Mouse (Mus musculus) spleen, adult 2 months (tissue): Measurements from ENCODE around the gene Gp1bb. TPM values are rescaled to one million over a fixed set of nuclear protein-coding genes. Genes with fewer than 3 reads are reported as not detected.

Source experiments
- DNase-seq, 2 experiments: peaks; one replicate each; pipeline versions ENCODE4 v3.0.0 to v3.0.0-alpha.2; 2012 to 2021; ENCODE audit warnings: low spot score in 2 of 2, low read depth in 1 of 2
- H3K27ac ChIP-seq: fragments of 200-500 bp; 2 replicates; pipeline ENCODE4 v1.5.1; 2012; ENCODE audit warnings: low read length, inconsistent platforms; ENCODE audit not compliant: insufficient read depth
- H3K27me3 ChIP-seq: fragments of 200-500 bp; 2 replicates; pipeline ENCODE4 v1.6.1; 2012; ENCODE audit warnings: mild to moderate bottlenecking, moderate library complexity, low read length, inconsistent platforms; ENCODE audit not compliant: control insufficient read depth, insufficient read depth
- H3K36me3 ChIP-seq: fragments of 200-500 bp; 2 replicates; pipeline ENCODE4 v1.6.1; 2012; ENCODE audit warnings: mild to moderate bottlenecking, low read length, inconsistent platforms; ENCODE audit not compliant: control insufficient read depth, insufficient read depth
- H3K4me1 ChIP-seq: fragments of 200-500 bp; 2 replicates; pipeline ENCODE4 v1.6.1; 2011; ENCODE audit warnings: inconsistent platforms; ENCODE audit not compliant: control insufficient read depth, insufficient read depth, insufficient read length
- H3K4me3 ChIP-seq: fragments of 200-500 bp; 2 replicates; pipeline ENCODE4 v1.5.1; 2011; ENCODE audit warnings: mild to moderate bottlenecking, inconsistent platforms; ENCODE audit not compliant: insufficient read depth, insufficient read length; ENCODE audit errors: extremely low read depth
- CTCF ChIP-seq: fragments of 200-500 bp; IDR thresholded peaks from 2 replicates; pipeline ENCODE4 v1.5.1; 2011; ENCODE audit warnings: mild to moderate bottlenecking, inconsistent platforms; ENCODE audit not compliant: insufficient read depth, insufficient read length, insufficient replicate concordance; ENCODE audit errors: extremely low read depth
- POLR2A ChIP-seq: fragments of 200-500 bp; IDR thresholded peaks from 2 replicates; pipeline ENCODE4 v1.6.1; 2011; ENCODE audit warnings: low read depth, low read length, inconsistent platforms
- WGBS: fragments of 180-500 bp; shearing (Covaris S2); methylation state at CpG from one replicate; pipeline ENCODE4 v1.1.7; 2018; 5-methylcytosine and 5-hydroxymethylcytosine counted together
- polyA plus RNA-seq: library from polyadenylated mRNA; depleted of rRNA; stranded (reverse); fragments of >200 nt; gene quantifications from 2 replicates; pipeline ENCODE4 v1.2.3, GENCODE M21; 2012

The Gp1bb gene
- polyA plus RNA-seq, 1 experiment = 101 TPM

- H3K27ac ChIP-seq = no peak overlapping the region
- TF ChIP-seq CTCF (no peak), POLR2A (no peak)
- H3K4me3 ChIP-seq = no peak overlapping the region
- H3K36me3 ChIP-seq = no peaks in the 10 kb centered on the region
- no peaks in the 10 kb centered on the region for H3K27me3 ChIP-seq
- no peaks in the 10 kb centered on the region for H3K4me1 ChIP-seq
- DNase-seq = no peak
- 83% methylated on average over 4 of the region's 4 CpGs for WGBS
Observed at GRCm38 (mm10) chr16:18644485-18644884, 22.3 kb upstream of the Gp1bb start.

DNA sequence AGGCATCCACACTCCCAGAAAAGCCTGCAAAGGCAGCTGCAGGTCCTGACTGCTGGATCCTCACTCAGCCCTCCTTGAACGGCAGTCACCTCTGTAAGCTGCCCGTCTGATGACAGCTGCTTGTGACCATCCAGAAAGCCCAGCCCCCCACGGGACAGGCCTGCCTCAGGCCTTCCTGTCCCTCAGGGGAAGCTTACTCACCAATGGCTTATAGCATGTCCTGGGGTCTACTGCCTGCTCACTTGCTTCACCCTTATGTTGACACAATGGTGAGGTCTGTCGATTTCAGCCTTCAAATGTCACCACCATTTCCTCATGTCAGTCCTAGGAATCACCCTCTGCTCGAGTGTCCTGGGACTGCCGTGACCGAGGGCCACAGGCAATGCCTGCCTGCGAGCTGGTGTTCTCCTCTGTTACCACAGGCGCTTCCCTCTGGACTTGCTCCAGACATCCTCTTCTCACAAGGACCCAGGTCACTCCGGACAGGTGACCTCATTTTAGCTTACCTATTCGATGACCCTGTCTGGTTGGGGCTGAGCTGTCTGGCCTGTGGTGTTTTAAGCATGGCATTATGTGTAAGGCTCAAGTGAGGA, 21.3 kb upstream of the Gp1bb start:
- WGBS = 78% methylated on average over 11 of the region's 11 CpGs
- Histone ChIP-seq H3K4me1 (no peaks in the 10 kb centered on the region), H3K27me3 (no peaks in the 10 kb centered on the region), H3K27ac (no peak overlapping the region), H3K36me3 (no peaks in the 10 kb centered on the region), H3K4me3 (no peak overlapping the region)
- TF ChIP-seq CTCF (no peak), POLR2A (no peak)
- DNase-seq = no peak

DNA sequence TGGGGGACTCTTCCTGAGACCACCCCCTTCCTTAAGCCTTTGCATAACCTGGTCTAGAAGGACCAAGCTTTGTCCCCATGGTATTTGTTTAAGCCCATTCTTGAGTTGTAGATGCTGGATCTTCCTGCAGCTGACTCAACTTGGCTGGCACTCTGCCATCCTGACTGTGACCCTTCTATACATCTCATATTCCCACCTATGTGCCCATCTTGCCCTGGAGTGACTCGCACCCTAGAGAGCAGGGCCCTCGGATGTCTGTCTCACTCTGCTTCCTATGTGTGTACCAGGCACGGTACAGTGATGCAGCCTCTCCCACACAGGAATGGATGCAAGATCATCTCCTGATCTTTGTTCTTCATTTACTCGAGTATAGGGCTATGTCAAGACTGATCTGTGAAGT, 20.7 kb upstream of the Gp1bb start:
- no peak overlapping the region for H3K4me3 ChIP-seq
- TF ChIP-seq CTCF (no peak), POLR2A (no peak)
- no peaks in the 10 kb centered on the region for H3K4me1 ChIP-seq
- H3K27me3 ChIP-seq = no peaks in the 10 kb centered on the region
- DNase-seq = no peak
- no peak overlapping the region for H3K27ac ChIP-seq
- no peaks in the 10 kb centered on the region for H3K36me3 ChIP-seq
- WGBS = 80% methylated on average over 4 of the region's 4 CpGs

DNA sequence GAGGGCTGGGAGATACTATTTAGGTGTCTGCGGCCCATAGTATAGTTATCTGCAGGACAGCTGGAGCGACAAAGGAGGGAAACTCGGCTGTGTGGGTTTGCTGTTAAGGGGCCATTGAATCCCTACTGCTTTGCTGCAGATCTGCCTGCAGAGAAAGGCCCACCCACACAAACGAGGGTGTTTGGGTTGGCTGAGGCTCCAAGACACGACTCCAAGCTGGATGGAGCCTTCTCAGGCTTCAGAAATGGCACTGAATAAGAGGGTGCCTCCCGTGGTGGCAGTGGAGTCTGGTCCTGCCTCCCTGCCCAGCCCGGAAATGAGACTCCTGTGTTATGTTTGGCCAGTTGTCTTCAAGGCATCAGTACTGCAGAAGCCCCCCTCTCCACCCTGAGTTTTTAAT, 20.1 kb upstream of the Gp1bb start:
- no peaks in the 10 kb centered on the region for H3K27me3 ChIP-seq
- H3K27ac ChIP-seq = no peak overlapping the region
- TF ChIP-seq CTCF = no peak
- no peak for TF ChIP-seq POLR2A
- no peak for DNase-seq
- H3K4me3 ChIP-seq = no peak overlapping the region
- 64% methylated on average over 7 of the region's 7 CpGs for WGBS
- H3K4me1 ChIP-seq = no peaks in the 10 kb centered on the region
- H3K36me3 ChIP-seq = no peaks in the 10 kb centered on the region

GRCm38 (mm10) chr16:18639382-18639929, 17.3 kb upstream of the Gp1bb start:
- Histone ChIP-seq H3K27me3 (no peaks in the 10 kb centered on the region), H3K4me1 (no peaks in the 10 kb centered on the region), H3K4me3 (no peak overlapping the region), H3K27ac (no peak overlapping the region), H3K36me3 (no peaks in the 10 kb centered on the region)
- WGBS = 80% methylated on average over 1 of the region's 1 CpGs
- no peak for TF ChIP-seq CTCF
- no peak for TF ChIP-seq POLR2A
- DNase-seq = no peak

DNA sequence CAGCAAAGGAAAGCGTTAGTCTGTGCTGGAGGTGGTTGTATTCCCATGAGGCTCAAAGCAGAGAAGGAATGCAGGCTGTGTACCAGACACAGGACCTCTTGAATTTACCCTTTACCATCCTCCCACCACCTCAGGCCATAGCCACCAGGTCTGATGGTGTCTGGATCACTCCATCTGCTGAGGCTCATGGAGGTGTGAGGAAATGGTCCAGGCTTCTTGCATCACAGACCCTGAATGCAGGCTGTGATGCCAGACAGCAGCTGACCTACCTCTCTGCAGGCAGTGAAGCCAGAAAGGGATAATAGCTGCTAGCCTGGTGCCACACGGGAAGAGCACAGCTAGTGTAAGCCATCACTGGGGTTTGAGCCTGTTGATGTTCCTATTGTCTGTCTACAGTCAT, 16.2 kb upstream of the Gp1bb start:
- TF ChIP-seq POLR2A (no peak), CTCF (no peak)
- no peak for DNase-seq
- no peaks in the 10 kb centered on the region for H3K36me3 ChIP-seq
- H3K4me3 ChIP-seq = no peak overlapping the region
- WGBS = 52% methylated on average over 2 of the region's 2 CpGs
- no peaks in the 10 kb centered on the region for H3K4me1 ChIP-seq
- no peak overlapping the region for H3K27ac ChIP-seq
- H3K27me3 ChIP-seq = no peaks in the 10 kb centered on the region

DNA sequence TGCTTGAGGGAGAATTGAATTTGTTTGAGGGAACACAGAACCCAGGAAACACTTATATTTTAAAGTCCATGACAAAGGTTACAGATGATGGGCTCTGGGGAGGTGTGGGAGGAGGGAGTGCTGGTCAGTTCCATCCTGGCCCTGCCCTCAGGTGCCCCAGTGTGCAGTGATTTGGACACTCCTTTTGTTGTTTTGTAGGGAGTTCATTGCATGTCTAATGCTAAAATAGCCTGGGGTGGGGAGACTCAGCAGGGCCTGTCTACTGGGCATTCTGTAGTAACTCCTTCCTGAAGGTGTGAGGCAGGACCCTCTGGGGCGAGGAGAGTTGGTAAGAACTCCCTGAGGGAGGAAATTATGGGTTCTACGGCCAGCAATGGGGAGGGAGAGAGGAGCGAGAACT, 14.6 kb upstream of the Gp1bb start:
- Histone ChIP-seq H3K27me3 (no peaks in the 10 kb centered on the region), H3K4me3 (no peak overlapping the region), H3K4me1 (no peaks in the 10 kb centered on the region), H3K27ac (no peak overlapping the region), H3K36me3 (no peaks in the 10 kb centered on the region)
- DNase-seq = no peak
- WGBS = 64% methylated on average over 3 of the region's 3 CpGs
- TF ChIP-seq POLR2A = no peak
- TF ChIP-seq CTCF = no peak
